Comparison of ENCODE assay signal across 23 mouse cellular contexts in the genomic region with DNA sequence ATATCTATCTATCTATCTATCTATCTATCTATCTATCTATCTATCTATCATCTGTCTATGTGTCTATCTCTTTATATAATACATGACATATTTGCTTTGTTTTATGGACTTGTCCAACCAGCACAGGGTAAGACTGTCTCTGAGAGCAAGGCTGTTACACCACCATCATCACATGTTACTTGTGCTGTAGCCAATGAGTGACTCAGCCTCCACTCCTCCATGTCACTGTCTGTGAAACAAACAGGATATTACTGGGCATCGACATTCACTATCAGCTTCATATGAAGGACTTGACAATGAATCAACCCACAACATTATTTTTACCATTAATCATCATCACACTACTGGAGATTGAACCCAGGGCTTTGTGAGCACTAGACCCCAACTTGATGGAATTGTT.
DNase-seq lines count a peak whose midpoint lies in the region; ATAC-seq and TF ChIP-seq lines count a peak whose summit lies in the region.
"Had no signal": no experiment of that assay in that cellular context is flagged by ENCODE, and none has a peak within 500 bp of the region (broad histone marks: within the 10 kb centered on the region; RNA-seq: fewer than 3 reads in every experiment).

No protein-coding gene starts in this region.

- DNase-seq in 3134 (ENCODE audit: extremely low read depth, insufficient read length, low spot score), result peak; percentile 24
- peak; percentile 74 for DNase-seq in NIH3T3 (ENCODE audit: low read depth)
- DNase-seq in kidney, postnatal 14 days, result no peak
- DNase-seq: adrenal gland, adult 2 months; adrenal gland, postnatal 10 days; adrenal gland, postnatal 25 days; B cell, adult 2 months; cerebellum, adult 11-12 months; cerebellum, adult 2 months; cerebellum, adult 9-10 months; cerebellum, postnatal 10 days; cerebellum, postnatal 25 days; forebrain, postnatal 0 days had no signal

- peak overlapping the region; percentile 13 for H3K4me2 ChIP-seq in myocyte (ENCODE audit: low read depth)
- H3K4me2 ChIP-seq: embryonic facial prominence, embryonic 12.5 days; forebrain, embryonic 12.5 days had no signal

- TF ChIP-seq POLR2A in myocyte (IDR thresholded peaks at IDR 0.05; ENCODE audit: insufficient read length, low read depth), result no peak

- no peak for ATAC-seq in cerebellum, adult (ENCODE audit: insufficient number of reproducible peaks, low FRiP score, low TSS enrichment)
- ATAC-seq: CD4-positive, CD25-positive, alpha-beta regulatory T cell, adult 4 months; forebrain, embryonic 14.5 days; forebrain, postnatal 0 days had no signal

- H3K27me3 ChIP-seq in myocyte (ENCODE audit: control insufficient read depth, insufficient read depth, insufficient read length), result no peaks in the 10 kb centered on the region
- H3K27me3 ChIP-seq: CH12.LX; forebrain, embryonic 12.5 days had no signal

- H3K4me3 ChIP-seq in myocyte, result no peak overlapping the region
- H3K4me3 ChIP-seq: embryonic facial prominence, embryonic 10.5 days; embryonic facial prominence, embryonic 12.5 days; forebrain, embryonic 10.5 days; forebrain, embryonic 12.5 days had no signal

- no peak overlapping the region for H3ac ChIP-seq in myocyte (ENCODE audit: control insufficient read depth, insufficient read length)

- no peaks in the 10 kb centered on the region for H3K36me3 ChIP-seq in myocyte (ENCODE audit: control insufficient read depth, insufficient read depth)
- H3K36me3 ChIP-seq: embryonic facial prominence, embryonic 10.5 days; embryonic facial prominence, embryonic 12.5 days; forebrain, embryonic 10.5 days; forebrain, embryonic 12.5 days; G1E had no signal

- H3K79me2 ChIP-seq in myocyte (ENCODE audit: control insufficient read depth, insufficient read depth), result no peaks in the 10 kb centered on the region

TF ChIP-seq in myocyte, 11 proteins besides CTCF, POLR2A, EP300 and RAD21:
- TF ChIP-seq CEBPB (IDR thresholded peaks at IDR 0.05; ENCODE audit: insufficient read depth, poor library complexity, severe bottlenecking) (no peak), TCF12 (IDR thresholded peaks at IDR 0.05; ENCODE audit: insufficient read depth, poor library complexity, severe bottlenecking) (no peak), E2F4 (IDR thresholded peaks at IDR 0.05; ENCODE audit: insufficient read depth) (no peak), USF1 (IDR thresholded peaks at IDR 0.05; ENCODE audit: low read depth) (no peak), MYOG (IDR thresholded peaks at IDR 0.05; ENCODE audit: control insufficient read depth in 1 of 3, insufficient read depth in 1 of 3, insufficient read length in 2 of 3, low read depth in 2 of 3) (no peak), SRF (IDR thresholded peaks at IDR 0.05; ENCODE audit: control insufficient read depth, insufficient read length, low read depth) (no peak), TCF3 (IDR thresholded peaks at IDR 0.05; ENCODE audit: insufficient read length, low read depth) (no peak)
